Mouse (Mus musculus) embryonic fibroblast, embryonic 13.5 days (primary cell): ENCODE measurements around the gene Cnppd1. TPM values are rescaled to one million over a fixed set of nuclear protein-coding genes. Genes with fewer than 3 reads are reported as not detected.
A peak's percentile ranks its signal among the peaks of the same experiment; 100 is the strongest.

ENCODE experiments used
- H3K27ac ChIP-seq: 2 replicates; pipeline ENCODE4 v1.5.1; 2012; ENCODE audit warnings: low read length, control low read depth, inconsistent platforms; ENCODE audit not compliant: insufficient read depth
- H3K4me1 ChIP-seq: 2 replicates; pipeline ENCODE4 v1.6.1; 2011; ENCODE audit warnings: low read length; ENCODE audit not compliant: control insufficient read depth, insufficient read depth
- H3K4me3 ChIP-seq: 2 replicates; pipeline ENCODE4 v1.5.1; 2011; ENCODE audit warnings: mild to moderate bottlenecking, control low read depth, low read length; ENCODE audit not compliant: insufficient read depth
- CTCF ChIP-seq: IDR thresholded peaks from 2 replicates; pipeline ENCODE4 v1.5.1; 2011; ENCODE audit warnings: mild to moderate bottlenecking, control low read depth, low read length, moderate library complexity, borderline replicate concordance; ENCODE audit not compliant: insufficient read depth
- POLR2A ChIP-seq: IDR thresholded peaks from 2 replicates; pipeline ENCODE4 v1.6.1; 2011; ENCODE audit warnings: low read depth, mild to moderate bottlenecking, control low read depth, low read length, moderate library complexity
- polyA plus RNA-seq: library from polyadenylated mRNA; stranded (reverse); fragments of >200 nt; gene quantifications from 2 replicates; pipeline ENCODE4 v1.2.4, GENCODE M21; 2011; ENCODE audit warnings: low read depth; ENCODE audit not compliant: missing spikeins, insufficient read length

The Cnppd1 gene
- 34.2 and 40.9 TPM in 2 replicates for polyA plus RNA-seq

DNA sequence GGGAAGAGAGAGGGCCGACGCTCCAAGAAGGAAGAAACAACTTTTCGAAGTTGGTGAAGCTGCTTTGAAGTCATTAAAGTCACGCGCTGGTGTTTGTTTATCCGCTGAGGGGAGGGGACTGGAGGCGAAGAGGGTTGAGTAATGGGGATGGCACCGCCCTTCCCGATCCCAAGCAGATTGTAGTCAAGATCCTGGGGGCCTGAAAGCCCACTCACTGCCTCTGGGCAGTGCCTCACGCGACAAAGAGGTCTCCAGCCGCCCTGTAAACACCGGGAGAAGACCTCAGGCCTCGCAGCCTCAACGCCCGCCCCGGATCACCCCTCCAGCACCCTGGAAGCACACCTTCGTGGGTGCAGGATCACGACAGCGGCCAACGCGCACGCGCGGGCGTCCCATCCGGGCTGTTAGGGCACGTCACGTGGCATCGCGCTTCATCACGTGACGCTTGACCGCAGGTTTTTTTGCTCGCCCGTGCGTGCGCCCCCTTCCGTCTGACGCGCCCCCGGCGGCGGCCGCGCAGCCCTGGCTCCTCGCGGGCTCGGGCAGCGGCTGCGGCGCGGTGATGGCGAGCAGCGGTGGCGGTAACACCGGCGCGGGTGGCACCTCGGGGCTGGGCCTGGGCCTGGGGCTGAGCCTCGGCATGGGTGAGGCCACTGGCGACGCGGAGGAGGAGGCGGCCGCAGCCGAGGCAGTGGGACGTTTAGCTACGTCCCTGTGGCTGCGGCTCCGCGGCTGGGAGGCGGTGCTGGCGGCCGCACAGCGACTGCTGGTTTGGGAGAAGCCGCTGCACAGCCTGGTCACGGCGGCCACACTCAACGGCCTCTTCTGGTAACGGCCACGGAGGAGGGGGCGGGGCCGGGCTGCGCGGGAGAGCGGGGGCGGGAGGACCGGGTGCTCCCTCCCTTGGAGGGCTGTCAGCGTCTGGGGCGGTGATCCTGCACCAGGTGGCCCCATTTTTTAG, at the start of gene Cnppd1, which contains the start of gene Retreg2:
TSS of gene Cnppd1 (minus strand) at position 411 of the 961 bp plus-strand sequence.
TSS of gene Retreg2 (plus strand) at position 478 of the 961 bp plus-strand sequence.
- Histone ChIP-seq H3K4me3 (peak within 1 kb of the TSS; percentile 59), H3K4me1 (0 out of 2 replicates have a peak, but pooled peaks cover 6% of the 10 kb centered on the region), H3K27ac (peak within 1 kb of the TSS; percentile 90)
- peak; percentile 91 for TF ChIP-seq POLR2A
- TF ChIP-seq CTCF: peak; percentile 71

DNA sequence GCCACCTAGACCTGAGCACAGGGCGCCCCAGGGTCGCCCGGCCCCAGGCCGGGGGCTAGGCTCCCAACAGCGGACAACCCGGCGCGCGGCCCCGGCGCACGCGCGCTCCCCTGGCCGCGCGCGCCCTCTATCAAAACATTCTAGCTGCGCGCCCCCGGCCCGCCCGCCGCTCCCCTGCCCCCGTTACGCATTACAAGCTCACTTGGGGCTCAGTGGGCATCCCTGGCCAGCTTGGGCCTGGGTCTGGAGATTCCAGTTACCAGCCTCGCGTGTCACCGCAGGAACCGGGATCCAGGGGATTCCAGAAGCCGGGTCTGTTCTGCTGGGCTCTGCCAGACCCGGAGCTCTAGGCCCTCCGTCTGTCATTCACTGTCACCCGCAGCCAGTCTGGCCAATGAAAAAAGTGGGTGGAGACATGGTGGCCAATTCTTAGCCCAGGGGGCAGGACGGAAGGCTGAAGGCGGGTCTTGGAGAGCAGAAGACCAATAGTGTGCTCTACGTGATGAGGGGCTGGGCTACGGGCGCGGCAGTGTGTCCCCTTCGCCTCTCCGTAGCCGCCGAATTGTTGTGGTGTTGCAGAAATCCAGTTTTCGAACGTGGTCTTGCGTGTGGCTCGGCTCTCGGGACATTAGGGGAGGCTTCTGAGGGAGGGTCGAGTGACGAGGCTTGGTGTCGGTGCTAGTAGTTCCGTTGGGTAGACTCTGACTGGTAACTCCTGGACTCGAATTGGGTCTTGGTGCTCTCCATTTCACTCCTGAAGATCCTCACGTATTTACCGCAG, 49.3 kb upstream of the Cnppd1 start, which contains the start of the genes Ankzf1 and Atg9a:
TSS of gene Ankzf1 (plus strand) at position 530 of the 781 bp plus-strand sequence.
TSS of gene Atg9a (minus strand) at position 575 of the 781 bp plus-strand sequence.
- peak within 1 kb of the TSS; percentile 78 for H3K4me3 ChIP-seq
- peak within 1 kb of the TSS; percentile 90 for H3K27ac ChIP-seq
- TF ChIP-seq POLR2A (peak; percentile 91), CTCF (no peak)
- 0 out of 2 replicates have a peak, but pooled peaks cover 5% of the 10 kb centered on the region for H3K4me1 ChIP-seq

DNA sequence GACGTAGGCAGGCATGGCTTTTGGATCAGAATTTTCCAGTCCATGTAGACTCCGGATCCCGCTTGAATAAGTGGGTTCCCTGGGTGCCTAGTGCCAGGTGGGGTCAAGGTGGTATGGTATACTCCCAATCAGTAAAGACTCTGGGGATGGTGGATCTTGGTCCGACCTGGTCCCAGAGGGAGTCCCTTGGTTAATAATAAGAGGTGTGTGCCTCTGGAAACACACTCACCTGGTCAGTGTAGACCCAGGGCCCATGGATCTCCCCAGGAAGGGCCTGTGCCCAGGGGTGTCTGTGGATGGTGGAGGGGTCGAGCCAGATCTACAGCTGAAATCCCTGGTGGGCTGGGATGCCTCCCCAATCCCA, 48.7 kb upstream of the Cnppd1 start:
- TF ChIP-seq POLR2A (no peak), CTCF (no peak)
- peak overlapping the region; percentile 78 for H3K4me3 ChIP-seq
- H3K27ac ChIP-seq: no peak overlapping the region
- 0 out of 2 replicates have a peak, but pooled peaks cover 5% of the 10 kb centered on the region for H3K4me1 ChIP-seq

DNA sequence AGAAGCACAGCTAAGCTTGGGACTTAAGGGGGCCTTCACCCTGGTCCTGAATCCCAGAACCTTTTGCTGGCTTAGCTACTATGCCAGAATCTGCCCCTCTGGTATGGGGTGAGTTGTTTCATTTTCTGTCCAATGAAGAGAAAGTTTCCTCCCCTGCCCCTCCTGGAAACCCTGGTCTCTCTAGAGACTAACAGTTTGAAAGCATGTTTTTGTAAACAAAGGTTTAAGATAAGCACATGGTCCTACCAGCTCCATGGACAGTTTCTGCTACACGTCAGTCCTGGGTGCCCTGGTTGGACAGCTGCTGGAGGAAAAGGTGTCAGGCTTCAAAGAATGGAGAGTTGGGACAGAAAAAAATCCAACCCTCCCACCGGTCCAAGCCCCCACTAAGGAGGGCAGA, 48.1 kb upstream of the Cnppd1 start:
- TF ChIP-seq CTCF (no peak), POLR2A (no peak)
- H3K4me3 ChIP-seq: no peak overlapping the region; the same call in 1 of the 2 replicates
- H3K4me1 ChIP-seq: 0 out of 2 replicates have a peak, but pooled peaks cover 5% of the 10 kb centered on the region

DNA sequence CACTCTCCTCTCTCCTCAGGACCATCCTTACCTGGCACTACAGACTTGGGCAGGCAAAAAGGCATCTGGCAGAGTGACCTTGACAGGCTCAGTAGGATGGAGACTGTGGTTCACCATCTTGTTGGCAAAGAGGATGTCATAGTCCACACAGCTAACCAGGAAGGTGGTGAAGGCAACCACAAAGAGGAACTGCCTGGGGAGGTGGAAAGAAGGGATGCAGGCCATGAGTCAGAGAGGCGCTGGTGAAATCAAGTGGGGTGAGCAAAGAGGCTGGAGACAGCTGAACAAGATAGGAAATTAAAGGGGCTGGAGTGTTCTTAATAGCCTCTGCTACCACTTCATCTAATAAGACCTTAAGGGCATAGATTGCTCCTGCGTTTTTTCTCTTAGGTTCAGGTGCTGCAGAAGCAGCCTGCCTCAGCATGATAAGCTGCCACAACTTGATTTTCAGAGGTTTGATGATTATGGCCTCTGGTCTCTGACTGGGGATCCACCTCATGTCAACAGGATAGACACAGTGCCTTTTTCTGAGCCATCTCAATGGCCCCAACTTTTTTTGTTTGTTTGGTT, 45.5 kb upstream of the Cnppd1 start:
- Histone ChIP-seq H3K4me3 (no peak overlapping the region), H3K27ac (no peak overlapping the region), H3K4me1 (0 out of 2 replicates have a peak, but pooled peaks cover under 1% of the 10 kb centered on the region)
- no peak for TF ChIP-seq POLR2A
- no peak for TF ChIP-seq CTCF

More for the DNA sequence above, 48.1 kb upstream of the Cnppd1 start:
- H3K27ac ChIP-seq: no peak overlapping the region

DNA sequence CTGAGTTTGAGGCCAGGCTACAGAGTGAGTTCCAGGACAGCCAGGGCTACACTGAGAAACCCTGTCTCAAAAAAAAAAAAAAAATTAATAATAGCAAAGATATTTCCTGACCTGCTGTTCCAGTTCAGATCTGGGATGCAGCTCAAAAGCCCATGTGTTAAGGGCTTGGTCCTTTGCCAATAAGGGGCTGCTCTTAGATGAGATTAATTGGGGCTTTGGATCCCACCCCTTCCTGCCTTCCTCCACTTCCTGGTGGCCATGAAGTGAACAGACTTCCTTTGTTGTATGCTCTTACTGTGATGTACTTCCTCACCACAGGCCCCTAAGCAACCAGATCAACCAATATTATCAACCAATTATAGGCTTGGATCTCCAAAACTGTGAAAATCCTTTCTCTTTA, 44.6 kb upstream of the Cnppd1 start:
- Histone ChIP-seq H3K27ac (no peak overlapping the region), H3K4me3 (no peak overlapping the region), H3K4me1 (no peaks in the 10 kb centered on the region)
- no peak for TF ChIP-seq POLR2A
- TF ChIP-seq CTCF: no peak

DNA sequence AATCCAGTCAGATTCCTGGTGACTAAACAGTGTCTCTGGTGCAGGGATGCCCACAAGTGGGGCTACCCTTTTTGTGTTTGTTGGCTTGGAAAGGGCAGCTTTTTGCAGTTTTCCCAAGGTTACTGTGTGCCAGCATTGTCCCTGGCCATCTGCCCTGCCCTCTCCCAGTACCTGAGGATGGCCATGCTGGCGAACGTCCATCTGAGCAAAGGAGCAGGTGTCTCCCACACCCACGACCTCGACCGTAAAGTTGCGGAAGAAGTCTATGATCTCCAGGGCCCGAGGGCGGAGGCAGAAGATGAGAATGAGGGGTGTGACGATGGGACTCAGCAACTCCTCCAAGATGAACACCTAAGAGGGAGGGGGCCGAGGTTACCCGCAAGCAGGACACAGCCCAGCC, 43.0 kb upstream of the Cnppd1 start:
- Histone ChIP-seq H3K27ac (no peak overlapping the region), H3K4me3 (no peak overlapping the region), H3K4me1 (no peaks in the 10 kb centered on the region)
- TF ChIP-seq POLR2A (no peak), CTCF (no peak)

DNA sequence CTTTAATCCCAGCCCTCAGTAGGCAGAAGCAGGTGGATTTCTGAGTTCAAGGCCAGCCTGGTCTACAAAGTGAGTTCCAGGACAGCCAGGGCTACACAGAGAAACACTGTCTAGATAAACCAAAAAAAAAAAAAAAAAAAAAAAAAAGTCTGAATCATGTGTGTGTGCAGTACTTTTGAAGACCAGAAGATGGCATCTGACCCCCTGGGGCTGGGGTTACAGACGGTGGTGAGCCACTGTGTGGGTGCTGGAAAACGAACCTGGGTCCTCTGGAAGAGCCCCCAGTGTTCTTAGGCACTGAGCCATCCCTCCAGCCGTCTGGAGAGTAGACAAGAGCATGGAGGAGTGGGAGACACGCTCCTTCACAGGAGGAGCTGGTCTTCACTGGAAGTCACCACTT, 39.6 kb upstream of the Cnppd1 start:
- TF ChIP-seq POLR2A (no peak), CTCF (no peak)
- H3K27ac ChIP-seq: no peak overlapping the region
- no peak overlapping the region for H3K4me3 ChIP-seq
- H3K4me1 ChIP-seq: no peaks in the 10 kb centered on the region

DNA sequence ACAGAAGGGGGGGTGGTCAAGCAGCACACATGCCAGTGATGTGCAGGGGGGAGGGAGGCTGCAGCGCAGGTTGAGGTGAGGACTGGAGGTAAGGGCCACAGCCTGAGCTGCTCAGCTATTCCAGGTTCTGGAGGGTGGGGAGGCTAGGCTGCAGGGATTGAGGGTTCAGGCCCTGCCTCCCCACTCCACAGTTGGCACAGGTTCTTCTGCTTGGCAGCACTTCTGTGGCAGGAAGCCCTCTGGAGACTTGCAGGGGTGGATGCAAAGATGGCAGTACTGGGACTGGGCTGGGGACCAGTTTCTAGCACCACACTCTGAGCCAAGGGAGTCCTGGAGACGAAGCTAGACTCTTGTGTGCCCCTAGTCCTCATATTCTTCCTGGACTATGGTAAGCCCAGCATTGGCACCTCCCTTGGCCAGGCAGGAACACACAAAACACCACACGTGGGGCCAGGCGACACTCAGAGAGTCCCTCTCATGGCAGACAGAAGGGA, 38.9 kb upstream of the Cnppd1 start:
- no peak overlapping the region for H3K4me3 ChIP-seq
- TF ChIP-seq POLR2A: no peak
- TF ChIP-seq CTCF: no peak
- H3K27ac ChIP-seq: no peak overlapping the region
- H3K4me1 ChIP-seq: no peaks in the 10 kb centered on the region

DNA sequence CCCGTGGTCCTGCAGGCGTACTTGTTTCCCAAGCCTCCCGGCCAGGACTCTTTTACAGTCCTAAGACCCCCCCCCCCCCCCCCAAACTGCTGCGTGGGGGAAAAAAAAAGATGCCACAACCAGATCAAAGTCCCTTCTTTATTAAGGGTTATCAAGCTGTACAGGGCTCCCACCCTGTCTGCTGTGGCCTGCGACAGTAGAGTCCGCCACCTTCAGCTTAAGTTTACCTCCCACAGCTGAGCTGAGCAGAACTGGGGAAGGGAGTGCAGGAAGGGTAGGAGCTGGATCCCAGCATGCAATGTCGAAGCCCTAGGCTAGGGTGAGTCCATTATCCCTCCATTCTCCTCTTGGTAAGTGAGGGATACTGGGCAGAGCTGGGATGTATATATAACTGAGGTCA, 38.2 kb upstream of the Cnppd1 start:
- H3K4me1 ChIP-seq: no peaks in the 10 kb centered on the region
- no peak overlapping the region for H3K27ac ChIP-seq
- no peak overlapping the region for H3K4me3 ChIP-seq
- no peak for TF ChIP-seq CTCF
- TF ChIP-seq POLR2A: no peak
